Mouse (Mus musculus): ENCODE data around the gene H2afv. TPM values are rescaled to one million over a fixed set of nuclear protein-coding genes. Genes with fewer than 3 reads are reported as not detected.
A peak's percentile ranks its signal among the peaks of the same experiment; 100 is the strongest.

H2afv gene
- polyA plus RNA-seq, 1 experiment, result 175 TPM

- H3K36me3 ChIP-seq (ENCODE audit: control insufficient read depth, insufficient read depth), result peaks cover 25% of the 10 kb centered on the region
- H3K79me2 ChIP-seq (ENCODE audit: control insufficient read depth, insufficient read depth), result peaks cover 41% of the 10 kb centered on the region
- H3K4me2 ChIP-seq (ENCODE audit: low read depth), result peak within 1 kb of the TSS; percentile 92
- TF ChIP-seq REST (IDR thresholded peaks at IDR 0.05; ENCODE audit: insufficient read depth, insufficient read length) (no peak), CEBPB (IDR thresholded peaks at IDR 0.05; ENCODE audit: insufficient read depth, poor library complexity, severe bottlenecking) (no peak), TCF12 (IDR thresholded peaks at IDR 0.05; ENCODE audit: insufficient read depth, poor library complexity, severe bottlenecking) (no peak), MAX (IDR thresholded peaks at IDR 0.05; ENCODE audit: low read depth) (no peak), MYOG (IDR thresholded peaks at IDR 0.05; ENCODE audit: control insufficient read depth in 1 of 3, insufficient read depth in 1 of 3, insufficient read length in 2 of 3, low read depth in 2 of 3) (peak in 1 of 3 experiments; percentile 27), POLR2A (IDR thresholded peaks at IDR 0.05; ENCODE audit: insufficient read length, low read depth) (peak; percentile 81), SRF (IDR thresholded peaks at IDR 0.05; ENCODE audit: control insufficient read depth, insufficient read length, low read depth) (peak; percentile 55), TCF3 (IDR thresholded peaks at IDR 0.05; ENCODE audit: insufficient read length, low read depth) (no peak), MYOD1 (IDR thresholded peaks at IDR 0.05; ENCODE audit: control insufficient read depth in 1 of 3, insufficient read length in 2 of 3, low read depth in 2 of 3) (peak in 1 of 3 experiments; percentile 55), E2F4 (IDR thresholded peaks at IDR 0.05; ENCODE audit: insufficient read depth) (no peak), POLR2AphosphoS2 (IDR thresholded peaks at IDR 0.05; ENCODE audit: insufficient read length, low read depth) (peak; percentile 87), USF1 (IDR thresholded peaks at IDR 0.05; ENCODE audit: low read depth) (no peak)
- H3ac ChIP-seq (ENCODE audit: control insufficient read depth, insufficient read length), result peak within 1 kb of the TSS; percentile 91
- H3K27me3 ChIP-seq (ENCODE audit: control insufficient read depth, insufficient read depth, insufficient read length), result no peaks in the 10 kb centered on the region
- peak within 1 kb of the TSS; percentile 63 for H3K4me3 ChIP-seq
Observed at GRCm38 (mm10) chr11:6475867-6476484, 31.7 kb upstream of the H2afv start, which contains the start of gene Purb. Gene Purb (minus strand): TSS chr11:6475917.

GRCm38 (mm10) chr11:6474874-6475731 is 30.9 kb upstream of the H2afv start:
- Histone ChIP-seq H3K79me2 (ENCODE audit: control insufficient read depth, insufficient read depth) (peaks cover 50% of the 10 kb centered on the region), H3K4me2 (ENCODE audit: low read depth) (peak overlapping the region; percentile 92), H3K36me3 (ENCODE audit: control insufficient read depth, insufficient read depth) (peaks cover 29% of the 10 kb centered on the region), H3K27me3 (ENCODE audit: control insufficient read depth, insufficient read depth, insufficient read length) (no peaks in the 10 kb centered on the region), H3K4me3 (peak overlapping the region; percentile 63), H3ac (ENCODE audit: control insufficient read depth, insufficient read length) (peak overlapping the region; percentile 91)
- peak; percentile 49 for TF ChIP-seq POLR2AphosphoS2 (IDR thresholded peaks at IDR 0.05; ENCODE audit: insufficient read length, low read depth)
- TF ChIP-seq USF1 (IDR thresholded peaks at IDR 0.05; ENCODE audit: low read depth), result no peak
- TF ChIP-seq POLR2A (IDR thresholded peaks at IDR 0.05; ENCODE audit: insufficient read length, low read depth), result peak; percentile 52
- TF ChIP-seq MYOG (IDR thresholded peaks at IDR 0.05; ENCODE audit: control insufficient read depth in 1 of 3, insufficient read depth in 1 of 3, insufficient read length in 2 of 3, low read depth in 2 of 3), result peak in 1 of 3 experiments; percentile 19
- no peak for TF ChIP-seq CEBPB (IDR thresholded peaks at IDR 0.05; ENCODE audit: insufficient read depth, poor library complexity, severe bottlenecking)
- TF ChIP-seq SRF (IDR thresholded peaks at IDR 0.05; ENCODE audit: control insufficient read depth, insufficient read length, low read depth), result no peak

- H3K79me2 ChIP-seq (ENCODE audit: control insufficient read depth, insufficient read depth), result peaks cover 57% of the 10 kb centered on the region
- H3K4me2 ChIP-seq (ENCODE audit: low read depth), result peak overlapping the region; percentile 92
- TF ChIP-seq POLR2A (IDR thresholded peaks at IDR 0.05; ENCODE audit: insufficient read length, low read depth), result no peak
- TF ChIP-seq MAX (IDR thresholded peaks at IDR 0.05; ENCODE audit: low read depth), result no peak
- no peak for TF ChIP-seq TCF12 (IDR thresholded peaks at IDR 0.05; ENCODE audit: insufficient read depth, poor library complexity, severe bottlenecking)
- no peak for TF ChIP-seq E2F4 (IDR thresholded peaks at IDR 0.05; ENCODE audit: insufficient read depth)
- no peak for TF ChIP-seq MYOD1 (IDR thresholded peaks at IDR 0.05; ENCODE audit: control insufficient read depth in 1 of 3, insufficient read length in 2 of 3, low read depth in 2 of 3)
- TF ChIP-seq USF1 (IDR thresholded peaks at IDR 0.05; ENCODE audit: low read depth), result no peak
- TF ChIP-seq MYOG (IDR thresholded peaks at IDR 0.05; ENCODE audit: control insufficient read depth in 1 of 3, insufficient read depth in 1 of 3, insufficient read length in 2 of 3, low read depth in 2 of 3), result no peak
- TF ChIP-seq CEBPB (IDR thresholded peaks at IDR 0.05; ENCODE audit: insufficient read depth, poor library complexity, severe bottlenecking), result no peak
- no peak for TF ChIP-seq POLR2AphosphoS2 (IDR thresholded peaks at IDR 0.05; ENCODE audit: insufficient read length, low read depth)
- no peak for TF ChIP-seq SRF (IDR thresholded peaks at IDR 0.05; ENCODE audit: control insufficient read depth, insufficient read length, low read depth)
- TF ChIP-seq TCF3 (IDR thresholded peaks at IDR 0.05; ENCODE audit: insufficient read length, low read depth), result no peak
- peak overlapping the region; percentile 63 for H3K4me3 ChIP-seq
- H3K36me3 ChIP-seq (ENCODE audit: control insufficient read depth, insufficient read depth), result peaks cover 29% of the 10 kb centered on the region
- peak overlapping the region; percentile 91 for H3ac ChIP-seq (ENCODE audit: control insufficient read depth, insufficient read length)
- H3K27me3 ChIP-seq (ENCODE audit: control insufficient read depth, insufficient read depth, insufficient read length), result no peaks in the 10 kb centered on the region
Observed at GRCm38 (mm10) chr11:6474381-6474780, 30.1 kb upstream of the H2afv start.

- Histone ChIP-seq H3K27me3 (ENCODE audit: control insufficient read depth, insufficient read depth, insufficient read length) (no peaks in the 10 kb centered on the region), H3ac (ENCODE audit: control insufficient read depth, insufficient read length) (no peak overlapping the region), H3K36me3 (ENCODE audit: control insufficient read depth, insufficient read depth) (peaks cover 35% of the 10 kb centered on the region), H3K4me2 (ENCODE audit: low read depth) (peak overlapping the region; percentile 92), H3K4me3 (peak overlapping the region; percentile 63), H3K79me2 (ENCODE audit: control insufficient read depth, insufficient read depth) (peaks cover 80% of the 10 kb centered on the region)
- TF ChIP-seq POLR2AphosphoS2 (IDR thresholded peaks at IDR 0.05; ENCODE audit: insufficient read length, low read depth) (no peak), SRF (IDR thresholded peaks at IDR 0.05; ENCODE audit: control insufficient read depth, insufficient read length, low read depth) (peak; percentile 58)
Observed at GRCm38 (mm10) chr11:6472076-6472475, 27.8 kb upstream of the H2afv start.

Measured in myocyte (in vitro differentiated cells).